Mouse (Mus musculus) left cerebral cortex, postnatal 25 days (tissue): ENCODE data around the gene Atp2b2. TPM values are rescaled to one million over a fixed set of nuclear protein-coding genes. Genes with fewer than 3 reads are reported as not detected.
A peak's percentile ranks its signal among the peaks of the same experiment; 100 is the strongest.
"Not testable (repeated sequence)": the region's sequence is repeated elsewhere in the genome, so short reads cannot be mapped to it uniquely, and the experiment has no call there.

Source experiments
- DNase-seq, 2 experiments: peaks; one replicate each; pipeline ENCODE4 v3.0.0; 2022; ENCODE audit warnings: low spot score in 2 of 2, mixed read lengths in 1 of 2
- intact Hi-C: fragments of 180-260 bp; cut with DNase I; formaldehyde crosslinking; loops from one replicate; pipeline ENCODE4 v1.15.1; 2025
- total RNA-seq, 2 experiments: library from RNA; stranded (reverse); gene quantifications; 2 replicates each; pipeline ENCODE4 v1.2.3; 2021

Gene Atp2b2
- total RNA-seq, 2 experiments from 2014 or later: 695 to 754 TPM

- no peak for DNase-seq
- intact Hi-C loops: no loop called here
These were observed 293.2 kb downstream of the Atp2b2 start for GRCm38 (mm10) chr6:113749119-113749685.

- intact Hi-C loops: no loop called here
- DNase-seq: peak in 1 of 2 experiments; percentile 34
These were observed 294.1 kb downstream of the Atp2b2 start for GRCm38 (mm10) chr6:113748351-113748750.

GRCm38 (mm10) chr6:113747284-113747683 lies 295.1 kb downstream of the Atp2b2 start:
- DNase-seq: peak in 1 of 2 experiments; percentile 73
- intact Hi-C loops: no loop called here

- DNase-seq: peak in 1 of 2 experiments; percentile 27
- intact Hi-C loops: no loop called here
These were observed 297.3 kb downstream of the Atp2b2 start for GRCm38 (mm10) chr6:113745117-113745516.

GRCm38 (mm10) chr6:113743111-113743510 lies 299.3 kb downstream of the Atp2b2 start:
- DNase-seq: peak in 1 of 2 experiments; percentile 79
- intact Hi-C loops: no loop called here

- peak in 1 of 2 experiments; percentile 80 for DNase-seq
- intact Hi-C loops: no loop called here
These were observed 300.1 kb downstream of the Atp2b2 start for GRCm38 (mm10) chr6:113742321-113742720.

GRCm38 (mm10) chr6:113741425-113741824 lies 301.0 kb downstream of the Atp2b2 start:
- intact Hi-C loops: no loop called here
- peak in 1 of 2 experiments; percentile 40 for DNase-seq

- intact Hi-C loops: no loop called here
- peak; percentile 88 to 91 for DNase-seq
These were observed 301.9 kb downstream of the Atp2b2 start, which contains the start of gene Sec13 for GRCm38 (mm10) chr6:113740236-113741217. Sec13 (minus strand) TSS chr6:113740743.

- no peak for DNase-seq
- intact Hi-C loops: no loop called here
These were observed 304.9 kb downstream of the Atp2b2 start for GRCm38 (mm10) chr6:113737318-113738046.

- no peak for DNase-seq
- intact Hi-C loops: no loop called here
These were observed 311.1 kb downstream of the Atp2b2 start for GRCm38 (mm10) chr6:113731296-113731695.

GRCm38 (mm10) chr6:113728181-113728580 lies 314.2 kb downstream of the Atp2b2 start:
- intact Hi-C loops: no loop called here
- no peak for DNase-seq

- intact Hi-C loops: no loop called here
- DNase-seq: no peak
These were observed 321.4 kb downstream of the Atp2b2 start for GRCm38 (mm10) chr6:113721061-113721460.

GRCm38 (mm10) chr6:113719878-113720277 lies 322.5 kb downstream of the Atp2b2 start, which contains the start of gene Ghrl:
Ghrl (minus strand) TSS chr6:113719880.
- no peak for DNase-seq
- intact Hi-C loops: no loop called here

- intact Hi-C loops: no loop called here
- no peak for DNase-seq
These were observed 324.9 kb downstream of the Atp2b2 start for GRCm38 (mm10) chr6:113717541-113717940.

- DNase-seq: no peak
- intact Hi-C loops: no loop called here
These were observed 327.6 kb downstream of the Atp2b2 start for GRCm38 (mm10) chr6:113714797-113715196.

- DNase-seq: peak in 1 of 2 experiments; percentile 40
- intact Hi-C loops: no loop called here
These were observed 328.1 kb downstream of the Atp2b2 start for GRCm38 (mm10) chr6:113714276-113714675.

GRCm38 (mm10) chr6:113713389-113713788 lies 329.0 kb downstream of the Atp2b2 start:
- intact Hi-C loops, DNase-seq: not testable (repeated sequence)

GRCm38 (mm10) chr6:113712718-113713117 lies 329.7 kb downstream of the Atp2b2 start:
- intact Hi-C loops: no loop called here
- DNase-seq: no peak

GRCm38 (mm10) chr6:113697222-113698205 lies 344.9 kb downstream of the Atp2b2 start:
- intact Hi-C loops: no loop called here
- no peak for DNase-seq
